Mouse (Mus musculus) hindbrain, embryonic 15.5 days (tissue): ENCODE data around the gene Masp2. TPM values are rescaled to one million over a fixed set of nuclear protein-coding genes. Genes with fewer than 3 reads are reported as not detected.

Experiments
- ATAC-seq: fragments of 200-750 bp; cut with Nextera tagmentation; 2 replicates; pipeline ENCODE4 v1.8.0; 2017; ENCODE audit warnings: low read depth, moderate number of reproducible peaks, moderate TSS enrichment; ENCODE audit not compliant: low FRiP score
- H3K27ac ChIP-seq: fragments of 300-500 bp; sonication (generic); replicated peaks from 2 replicates; pipeline ENCODE4 v1.5.1; 2015; ENCODE audit warnings: mild to moderate bottlenecking, inconsistent platforms
- H3K27me3 ChIP-seq: fragments of 300-500 bp; sonication (generic); 2 replicates; pipeline ENCODE4 v1.6.1; 2015; ENCODE audit warnings: control low read depth, inconsistent platforms
- H3K36me3 ChIP-seq: fragments of 300-500 bp; sonication (generic); 2 replicates; pipeline ENCODE4 v1.6.1; 2015; ENCODE audit warnings: control low read depth, inconsistent platforms
- H3K4me1 ChIP-seq: fragments of 300-500 bp; sonication (generic); replicated peaks from 2 replicates; pipeline ENCODE4 v1.6.1; 2015; ENCODE audit warnings: control low read depth, inconsistent platforms
- H3K4me2 ChIP-seq: fragments of 300-500 bp; sonication (generic); 2 replicates; pipeline ENCODE4 v1.6.1; 2015; ENCODE audit warnings: moderate library complexity, mild to moderate bottlenecking, inconsistent platforms
- H3K4me3 ChIP-seq: fragments of 300-500 bp; sonication (generic); 2 replicates; pipeline ENCODE4 v1.5.1; 2015; ENCODE audit warnings: mild to moderate bottlenecking, inconsistent platforms
- H3K9ac ChIP-seq: fragments of 300-500 bp; sonication (generic); 2 replicates; pipeline ENCODE4 v1.6.1; 2015; ENCODE audit warnings: inconsistent platforms
- H3K9me3 ChIP-seq: fragments of 300-500 bp; sonication (generic); 2 replicates; pipeline ENCODE4 v1.6.1; 2016; ENCODE audit warnings: control low read depth, inconsistent platforms
- WGBS: fragments of 180-500 bp; shearing (Covaris S2); methylation state at CpG from one replicate; pipeline ENCODE4 v1.1.7; 2015; 5-methylcytosine and 5-hydroxymethylcytosine counted together
- polyA plus RNA-seq: library from polyadenylated mRNA; unstranded; fragments of >200 nt; fragmentation: Nextera tagmentation; extraction: Ambion mirVana; gene quantifications from 2 replicates; pipeline ENCODE4 v1.2.1, GENCODE M21; 2015

Masp2 gene
- polyA plus RNA-seq, 1 experiment from 2014 or later: 1.2 TPM

- H3K4me1 ChIP-seq: no peaks in the 10 kb centered on the region
- H3K27ac ChIP-seq: no peak overlapping the region
- no peaks in the 10 kb centered on the region for H3K9me3 ChIP-seq
- no peak overlapping the region for H3K4me2 ChIP-seq
- no peak overlapping the region for H3K9ac ChIP-seq
- ATAC-seq: no peak
- no peaks in the 10 kb centered on the region for H3K27me3 ChIP-seq
- H3K36me3 ChIP-seq: peaks cover 5% of the 10 kb centered on the region; the same call in 1 of the 2 replicates
- no peak overlapping the region for H3K4me3 ChIP-seq
- WGBS: 73% methylated on average over 10 of the region's 10 CpGs
Measured at GRCm38 (mm10) chr4:148603376-148604139, 1.2 kb downstream of the Masp2 start.

DNA sequence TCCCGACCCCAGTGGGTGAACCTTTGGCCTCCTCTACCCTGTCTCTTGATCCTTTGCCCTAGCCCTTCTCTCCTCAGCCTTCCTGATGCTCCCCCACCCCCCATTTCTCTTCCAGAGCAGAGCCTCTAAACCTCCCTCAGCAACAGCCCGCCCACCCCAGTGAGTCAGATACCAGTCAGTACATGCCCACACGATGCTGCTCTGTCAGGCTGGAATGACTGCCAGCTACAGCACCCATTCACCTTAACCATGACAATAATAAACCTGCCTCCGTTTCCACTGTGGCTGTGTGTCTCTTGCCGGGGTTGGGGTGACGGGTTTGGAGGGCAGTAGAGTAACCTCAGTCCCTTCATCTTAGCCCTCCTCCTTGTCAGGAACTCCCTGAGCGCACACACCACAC, 1.8 kb downstream of the Masp2 start:
- WGBS: 84% methylated on average over 7 of the region's 7 CpGs

GRCm38 (mm10) chr4:148604541-148605165, 2.3 kb downstream of the Masp2 start:
- no peaks in the 10 kb centered on the region for H3K36me3 ChIP-seq
- no peak overlapping the region for H3K4me3 ChIP-seq
- H3K4me2 ChIP-seq: no peak overlapping the region
- no peaks in the 10 kb centered on the region for H3K27me3 ChIP-seq
- peak; percentile 31; the same call in 1 of the 2 replicates for ATAC-seq
- H3K4me1 ChIP-seq: no peaks in the 10 kb centered on the region
- H3K9me3 ChIP-seq: no peaks in the 10 kb centered on the region
- WGBS: 94% methylated on average over 3 of the region's 3 CpGs
- no peak overlapping the region for H3K27ac ChIP-seq
- H3K9ac ChIP-seq: no peak overlapping the region

More for the DNA sequence above, 1.8 kb downstream of the Masp2 start:
- no peak overlapping the region for H3K4me3 ChIP-seq
- H3K27me3 ChIP-seq: no peaks in the 10 kb centered on the region
- H3K4me1 ChIP-seq: no peaks in the 10 kb centered on the region
- H3K27ac ChIP-seq: no peak overlapping the region
- no peaks in the 10 kb centered on the region for H3K36me3 ChIP-seq
- no peak overlapping the region for H3K9ac ChIP-seq
- H3K4me2 ChIP-seq: no peak overlapping the region
- no peak for ATAC-seq
- H3K9me3 ChIP-seq: no peaks in the 10 kb centered on the region

DNA sequence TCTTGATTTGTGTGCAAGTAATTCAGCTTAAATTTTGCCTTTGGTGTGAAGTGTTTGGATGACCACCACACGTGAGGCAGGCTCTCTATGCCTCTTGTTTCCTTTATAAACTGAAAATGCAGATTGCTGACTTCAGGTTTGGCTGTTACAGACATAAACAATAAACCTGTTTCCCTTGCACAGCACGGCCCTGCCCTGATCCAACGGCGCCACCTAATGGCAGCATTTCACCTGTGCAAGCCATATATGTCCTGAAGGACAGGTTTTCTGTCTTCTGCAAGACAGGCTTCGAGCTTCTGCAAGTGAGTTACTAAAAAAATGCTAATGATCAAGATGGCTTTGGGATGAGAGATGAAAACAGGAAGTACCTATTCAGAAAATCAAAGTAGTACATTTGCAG, 5.4 kb downstream of the Masp2 start:
- Histone ChIP-seq H3K27ac (no peak overlapping the region), H3K4me1 (0 out of 2 replicates have a peak, but pooled peaks cover 4% of the 10 kb centered on the region), H3K9ac (no peak overlapping the region), H3K9me3 (no peaks in the 10 kb centered on the region), H3K4me2 (no peak overlapping the region), H3K4me3 (no peak overlapping the region), H3K27me3 (no peaks in the 10 kb centered on the region), H3K36me3 (0 out of 2 replicates have a peak, but pooled peaks cover 3% of the 10 kb centered on the region)
- no peak for ATAC-seq
- WGBS: 27% methylated on average over 5 of the region's 5 CpGs

DNA sequence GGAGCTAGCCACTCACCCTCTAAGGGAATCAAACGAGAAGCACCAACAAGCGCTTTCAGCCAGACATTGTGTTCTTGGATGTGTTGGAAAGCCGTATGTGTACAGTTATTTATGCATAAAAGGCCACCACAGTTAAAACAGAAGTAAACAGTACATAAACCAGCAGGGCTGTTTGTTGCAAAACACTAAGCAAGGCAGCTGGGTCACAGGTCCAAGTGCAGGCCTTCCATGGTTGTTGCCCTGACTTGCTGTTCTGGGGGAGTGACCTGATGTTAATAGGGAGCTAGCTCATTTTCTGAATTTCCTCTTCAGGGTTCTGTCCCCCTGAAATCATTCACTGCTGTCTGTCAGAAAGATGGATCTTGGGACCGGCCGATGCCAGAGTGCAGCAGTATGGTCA, 7.5 kb downstream of the Masp2 start:
- no peak overlapping the region for H3K4me3 ChIP-seq
- no peak overlapping the region for H3K27ac ChIP-seq

DNA sequence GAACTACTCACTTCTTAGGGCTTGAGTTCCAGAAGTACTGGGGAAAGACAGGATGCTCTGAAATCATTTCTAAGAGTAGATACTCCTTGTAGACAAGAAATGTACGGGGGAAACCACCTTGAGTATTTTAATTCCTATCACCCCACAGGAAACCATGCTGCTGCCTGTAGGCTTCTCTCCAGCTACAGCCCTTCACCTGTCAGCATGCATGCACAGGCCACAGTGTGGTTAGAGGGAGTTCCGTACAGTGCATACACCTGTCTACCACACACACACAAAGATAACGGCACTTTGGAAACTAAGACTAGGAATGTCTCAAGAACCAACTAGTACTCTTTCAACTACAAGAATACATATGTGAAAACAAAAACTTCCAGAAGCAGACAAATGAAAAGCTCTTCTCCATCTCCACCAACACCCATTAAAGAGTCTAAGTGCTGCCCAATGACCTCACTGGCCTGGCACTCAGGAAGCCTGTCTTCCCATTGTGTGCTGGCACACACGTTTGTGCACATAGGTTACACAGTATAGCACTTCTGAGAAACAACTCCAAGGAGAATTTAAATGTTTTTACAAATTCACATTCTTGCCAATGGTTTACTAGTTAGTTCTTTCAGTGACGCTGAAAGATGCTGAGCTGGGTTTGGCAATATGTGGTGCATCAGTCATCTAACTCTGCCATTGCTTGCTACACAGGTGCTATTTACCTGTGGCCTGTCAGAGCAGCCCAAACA, 8.4 kb downstream of the Masp2 start:
- Histone ChIP-seq H3K4me1 (peaks cover 22% of the 10 kb centered on the region), H3K4me2 (no peak overlapping the region), H3K9me3 (no peaks in the 10 kb centered on the region), H3K27me3 (no peaks in the 10 kb centered on the region), H3K36me3 (peaks cover 17% of the 10 kb centered on the region), H3K9ac (no peak overlapping the region), H3K27ac (no peak overlapping the region), H3K4me3 (no peak overlapping the region)
- 75% methylated on average over 5 of the region's 5 CpGs for WGBS
- ATAC-seq: no peak

More for the DNA sequence above, 7.5 kb downstream of the Masp2 start:
- Histone ChIP-seq H3K27me3 (no peaks in the 10 kb centered on the region), H3K36me3 (peaks cover 7% of the 10 kb centered on the region; the same call in 1 of the 2 replicates), H3K9ac (no peak overlapping the region), H3K4me1 (peaks cover 22% of the 10 kb centered on the region), H3K4me2 (no peak overlapping the region), H3K9me3 (no peaks in the 10 kb centered on the region)
- ATAC-seq: no peak
- 82% methylated on average over 5 of the region's 5 CpGs for WGBS

DNA sequence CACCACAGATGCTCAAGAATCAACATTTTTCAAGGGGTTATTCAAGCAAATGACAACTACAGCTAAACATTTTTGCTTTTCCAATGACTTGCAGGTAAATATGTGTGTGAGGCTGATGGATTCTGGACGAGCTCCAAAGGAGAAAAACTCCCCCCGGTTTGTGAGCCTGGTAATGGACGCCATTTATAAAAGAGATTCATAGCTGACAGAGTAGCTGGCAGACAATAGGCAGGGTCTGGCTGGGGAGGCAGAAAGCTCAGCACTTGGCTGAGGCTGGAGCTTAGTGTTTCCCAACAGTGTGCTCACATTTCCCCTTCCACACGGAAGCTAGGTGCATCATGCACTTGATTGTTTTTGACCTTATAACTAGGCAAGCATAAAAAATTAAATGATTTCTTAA, 10.2 kb downstream of the Masp2 start:
- no peak overlapping the region for H3K4me3 ChIP-seq
- H3K27ac ChIP-seq: 0 out of 2 replicates have a peak overlapping the region, but pooled peaks have one; percentile 6
- ATAC-seq: no peak
- H3K9ac ChIP-seq: no peak overlapping the region
- no peaks in the 10 kb centered on the region for H3K9me3 ChIP-seq
- peaks cover 25% of the 10 kb centered on the region for H3K36me3 ChIP-seq
- no peaks in the 10 kb centered on the region for H3K27me3 ChIP-seq
- WGBS: 32% methylated on average over 4 of the region's 4 CpGs
- peaks cover 22% of the 10 kb centered on the region for H3K4me1 ChIP-seq
- H3K4me2 ChIP-seq: no peak overlapping the region

GRCm38 (mm10) chr4:148613738-148614137, 11.4 kb downstream of the Masp2 start:
- H3K4me2 ChIP-seq: no peak overlapping the region
- no peak overlapping the region for H3K4me3 ChIP-seq
- H3K27me3 ChIP-seq: no peaks in the 10 kb centered on the region
- peaks cover 32% of the 10 kb centered on the region for H3K36me3 ChIP-seq
- H3K9ac ChIP-seq: no peak overlapping the region
- WGBS: 38% methylated on average over 9 of the region's 9 CpGs
- H3K4me1 ChIP-seq: peaks cover 22% of the 10 kb centered on the region
- peak overlapping the region; percentile 10; the same call in 1 of the 2 replicates for H3K27ac ChIP-seq
- ATAC-seq: no peak
- H3K9me3 ChIP-seq: no peaks in the 10 kb centered on the region

DNA sequence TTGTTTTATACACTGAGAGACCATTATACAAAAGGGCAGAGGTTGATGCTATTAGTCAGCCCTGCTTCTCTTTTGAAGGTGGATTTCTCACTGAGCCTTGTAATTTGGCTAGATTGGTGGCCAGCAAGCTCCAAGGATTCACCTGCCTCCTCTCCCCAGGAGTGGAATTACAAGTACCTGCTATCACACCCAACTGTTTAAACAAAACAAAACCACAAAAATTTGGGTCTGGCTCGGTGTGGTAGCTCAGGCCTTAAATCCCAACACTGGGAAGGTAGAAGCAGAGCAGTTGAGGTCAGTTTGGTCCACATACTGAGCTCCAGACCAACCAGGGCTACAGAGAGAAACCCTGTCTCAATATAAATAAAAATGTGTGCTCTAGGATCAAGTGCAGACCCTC, 17.5 kb downstream of the Masp2 start:
- peaks cover 80% of the 10 kb centered on the region for H3K36me3 ChIP-seq
- H3K9ac ChIP-seq: no peak overlapping the region
- WGBS: 91% methylated on average over 1 of the region's 1 CpGs
- no peaks in the 10 kb centered on the region for H3K9me3 ChIP-seq
- no peak overlapping the region for H3K4me3 ChIP-seq
- H3K4me1 ChIP-seq: peaks cover 22% of the 10 kb centered on the region
- H3K27me3 ChIP-seq: no peaks in the 10 kb centered on the region
- no peak for ATAC-seq
- no peak overlapping the region for H3K27ac ChIP-seq
- H3K4me2 ChIP-seq: no peak overlapping the region

DNA sequence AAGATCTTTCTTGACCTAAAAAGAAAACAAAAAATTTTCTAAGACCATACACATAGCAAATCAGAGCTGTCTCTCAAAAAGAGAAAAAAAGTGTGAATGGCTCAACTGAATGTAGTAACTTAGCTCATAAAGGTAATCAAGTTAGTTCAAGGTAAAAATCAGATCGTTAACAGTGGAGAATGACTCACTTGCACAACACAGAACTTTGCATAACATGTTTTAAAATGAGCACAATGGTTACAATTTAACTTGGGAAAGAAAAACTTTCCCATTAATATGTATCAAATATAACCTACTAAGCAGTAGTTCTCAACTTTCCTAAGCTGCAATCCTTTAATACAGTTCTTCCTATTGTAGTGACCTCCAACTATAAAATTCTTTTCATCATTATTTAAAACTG, 18.4 kb downstream of the Masp2 start:
- H3K4me3 ChIP-seq: no peak overlapping the region
- no peak for ATAC-seq
- H3K4me2 ChIP-seq: no peak overlapping the region
- WGBS: 98% methylated on average over 1 of the region's 1 CpGs
- peaks cover 28% of the 10 kb centered on the region for H3K4me1 ChIP-seq
- peaks cover 74% of the 10 kb centered on the region for H3K36me3 ChIP-seq
- H3K27me3 ChIP-seq: no peaks in the 10 kb centered on the region
- no peak overlapping the region for H3K9ac ChIP-seq
- no peak overlapping the region for H3K27ac ChIP-seq
- no peaks in the 10 kb centered on the region for H3K9me3 ChIP-seq

DNA sequence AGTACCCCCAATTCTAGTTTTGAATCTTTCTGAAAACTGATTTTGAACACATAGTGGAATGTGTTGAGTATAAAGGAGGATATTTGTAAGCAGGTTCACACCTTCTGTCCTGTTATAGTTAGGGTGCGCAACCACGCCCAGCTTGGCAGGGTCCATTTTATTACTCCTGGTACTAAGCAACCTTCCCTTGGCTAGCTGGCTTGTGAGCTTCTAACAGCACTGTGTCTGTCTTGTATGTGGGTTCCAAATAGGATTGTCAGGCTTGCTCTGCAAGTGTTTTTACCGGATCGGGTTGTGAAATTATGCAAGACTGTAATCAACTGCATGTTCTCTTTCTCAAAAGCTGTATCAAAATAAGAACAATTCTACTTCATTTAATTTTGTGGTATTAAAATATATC, 20.1 kb downstream of the Masp2 start:
- Histone ChIP-seq H3K4me3 (no peak overlapping the region), H3K9me3 (no peaks in the 10 kb centered on the region), H3K4me2 (no peak overlapping the region), H3K27ac (no peak overlapping the region), H3K4me1 (peaks cover 32% of the 10 kb centered on the region), H3K9ac (no peak overlapping the region), H3K36me3 (peaks cover 66% of the 10 kb centered on the region), H3K27me3 (no peaks in the 10 kb centered on the region)
- ATAC-seq: no peak
- 97% methylated on average over 4 of the region's 4 CpGs for WGBS

- Histone ChIP-seq H3K9ac (no peak overlapping the region), H3K27me3 (no peaks in the 10 kb centered on the region), H3K4me2 (no peak overlapping the region), H3K4me1 (peaks cover 32% of the 10 kb centered on the region), H3K36me3 (peaks cover 60% of the 10 kb centered on the region), H3K4me3 (no peak overlapping the region), H3K9me3 (no peaks in the 10 kb centered on the region), H3K27ac (no peak overlapping the region)
- ATAC-seq: no peak
- 87% methylated on average over 4 of the region's 4 CpGs for WGBS
Measured at GRCm38 (mm10) chr4:148623609-148624008, 21.3 kb downstream of the Masp2 start.
